Mouse (Mus musculus): ENCODE measurements around the gene Gm10840.
"Not testable (repeated sequence)": the region's sequence is repeated elsewhere in the genome, so short reads cannot be mapped to it uniquely, and the experiment has no call there.

Gm10840 gene

DNA sequence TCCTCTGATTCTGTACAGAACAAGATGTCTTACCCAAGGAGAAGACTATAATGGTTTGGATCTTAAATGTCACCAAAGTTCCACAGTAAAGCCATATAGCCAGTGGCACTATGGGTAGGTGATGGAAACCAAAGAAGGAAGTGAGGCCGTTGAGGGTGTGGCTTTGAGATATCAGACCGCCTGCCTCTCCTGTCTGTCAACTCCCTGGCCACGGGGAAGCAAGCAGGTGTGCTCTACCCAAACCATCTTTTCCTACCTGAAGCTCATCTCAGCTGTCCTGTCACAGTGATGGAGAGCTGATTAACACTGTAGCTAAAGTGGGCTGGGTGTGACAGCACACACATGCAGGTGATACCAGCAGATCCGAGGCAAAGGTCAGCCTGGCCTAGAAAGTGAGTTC, 37.6 kb downstream of the Gm10840 start:
- no peak for DNase-seq (ENCODE audit: low spot score)

DNA sequence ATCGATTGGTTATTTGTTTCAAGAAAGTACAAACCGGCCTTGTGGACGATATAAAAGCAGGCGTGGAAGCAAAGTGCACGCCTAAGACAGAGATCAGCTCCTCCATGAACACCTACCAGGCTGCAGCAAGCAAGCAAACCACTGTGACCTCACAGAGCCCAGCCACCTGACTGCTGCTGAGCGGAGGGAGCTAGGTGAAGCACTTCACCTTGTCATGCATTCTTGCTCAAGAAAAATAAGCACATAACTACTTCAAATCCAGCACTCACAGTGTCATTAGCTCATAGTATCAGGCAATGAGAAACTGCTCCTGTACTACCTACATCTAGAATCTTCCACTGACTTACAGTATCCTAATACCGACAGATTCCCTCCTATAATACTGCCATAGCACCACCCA, 39.3 kb downstream of the Gm10840 start:
- DNase-seq (ENCODE audit: low spot score), result not testable (repeated sequence)

DNA sequence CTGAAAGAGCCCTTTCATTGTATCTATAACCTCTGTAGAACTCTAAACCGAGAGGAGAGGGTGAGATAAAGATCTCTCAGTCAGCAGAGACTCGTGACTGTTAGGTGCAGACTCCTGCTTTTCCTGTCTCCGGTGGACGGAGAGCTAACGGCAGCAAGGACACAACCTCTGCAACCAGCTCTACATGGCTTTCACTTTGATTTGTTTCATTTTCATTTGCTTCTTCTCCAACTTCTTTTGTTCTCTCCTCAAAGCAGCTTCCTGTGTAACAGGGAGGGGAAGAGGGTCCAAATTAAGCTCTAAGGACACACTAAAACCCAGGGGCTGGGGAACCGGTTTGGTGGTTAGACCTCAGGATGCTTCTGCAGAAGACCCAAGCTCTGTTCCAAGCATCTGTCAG, 40.1 kb downstream of the Gm10840 start:
- DNase-seq (ENCODE audit: low spot score), result no peak

- no peak for DNase-seq (ENCODE audit: low spot score)
Measured at GRCm38 (mm10) chr11:106201337-106202122, 40.9 kb downstream of the Gm10840 start.

- no peak for DNase-seq (ENCODE audit: low spot score)
Measured at GRCm38 (mm10) chr11:106202123-106202465, 41.4 kb downstream of the Gm10840 start, which contains the start of gene Strada. TSS of gene Strada (minus strand) at chr11:106202168.

Data from ovary, adult 18-20 months (tissue).